Mouse (Mus musculus) midbrain, embryonic 13.5 days (tissue): ENCODE data around the gene Mmp10. TPM values are rescaled to one million over a fixed set of nuclear protein-coding genes. Genes with fewer than 3 reads are reported as not detected.

ENCODE experiments used
- ATAC-seq: fragments of 200-750 bp; cut with Nextera tagmentation; 2 replicates; pipeline ENCODE4 v1.8.0; 2017; ENCODE audit warnings: mild to moderate bottlenecking, moderate TSS enrichment, moderate library complexity
- H3K27ac ChIP-seq: fragments of 300-500 bp; sonication (generic); 2 replicates; pipeline ENCODE4 v1.5.1; 2015; ENCODE audit warnings: inconsistent platforms, mild to moderate bottlenecking, moderate library complexity
- H3K27me3 ChIP-seq: fragments of 300-500 bp; sonication (generic); 2 replicates; pipeline ENCODE4 v1.6.1; 2015; ENCODE audit warnings: mild to moderate bottlenecking, inconsistent platforms
- H3K36me3 ChIP-seq: fragments of 300-500 bp; sonication (generic); 2 replicates; pipeline ENCODE4 v1.6.1; 2015; ENCODE audit warnings: mild to moderate bottlenecking, inconsistent platforms
- H3K4me1 ChIP-seq: fragments of 300-500 bp; sonication (generic); replicated peaks from 2 replicates; pipeline ENCODE4 v1.6.1; 2015; ENCODE audit warnings: inconsistent platforms
- H3K4me2 ChIP-seq: fragments of 300-500 bp; sonication (generic); replicated peaks from 2 replicates; pipeline ENCODE4 v1.6.1; 2015; ENCODE audit warnings: moderate library complexity, mild to moderate bottlenecking, inconsistent platforms
- H3K4me3 ChIP-seq: fragments of 300-500 bp; sonication (generic); replicated peaks from 2 replicates; pipeline ENCODE4 v1.5.1; 2015; ENCODE audit warnings: mild to moderate bottlenecking, inconsistent platforms
- H3K9ac ChIP-seq: fragments of 300-500 bp; sonication (generic); replicated peaks from 2 replicates; pipeline ENCODE4 v1.6.1; 2015; ENCODE audit warnings: mild to moderate bottlenecking, inconsistent platforms
- H3K9me3 ChIP-seq: fragments of 300-500 bp; sonication (generic); 2 replicates; pipeline ENCODE4 v1.6.1; 2016; ENCODE audit warnings: mild to moderate bottlenecking, inconsistent platforms
- WGBS: fragments of 180-500 bp; shearing (Covaris S2); methylation state at CpG from one replicate; pipeline ENCODE4 v1.1.7; 2015; 5-methylcytosine and 5-hydroxymethylcytosine counted together
- polyA plus RNA-seq: library from polyadenylated mRNA; unstranded; fragments of >200 nt; fragmentation: Nextera tagmentation; extraction: Ambion mirVana; gene quantifications from 2 replicates; pipeline ENCODE4 v1.2.1, GENCODE M21; 2015

Mmp10 gene
- polyA plus RNA-seq, result not detected in 2 replicates

- no peaks in the 10 kb centered on the region for H3K9me3 ChIP-seq
- no peaks in the 10 kb centered on the region for H3K36me3 ChIP-seq
- H3K4me2 ChIP-seq, result no peak within 1 kb of the TSS
- no peak for ATAC-seq
- H3K27ac ChIP-seq, result no peak within 1 kb of the TSS
- no peaks in the 10 kb centered on the region for H3K4me1 ChIP-seq
- no peaks in the 10 kb centered on the region for H3K27me3 ChIP-seq
- 96% methylated on average over 3 of the region's 3 CpGs for WGBS
- no peak within 1 kb of the TSS for H3K9ac ChIP-seq
- no peak within 1 kb of the TSS for H3K4me3 ChIP-seq
Observed at GRCm38 (mm10) chr9:7502051-7502450, at the start of gene Mmp10. Mmp10 (plus strand) TSS chr9:7502352.

- no peaks in the 10 kb centered on the region for H3K36me3 ChIP-seq
- 85% methylated on average over 2 of the region's 2 CpGs for WGBS
- no peaks in the 10 kb centered on the region for H3K9me3 ChIP-seq
- H3K27ac ChIP-seq, result no peak overlapping the region
- H3K4me2 ChIP-seq, result no peak overlapping the region
- no peaks in the 10 kb centered on the region for H3K27me3 ChIP-seq
- H3K9ac ChIP-seq, result no peak overlapping the region
- ATAC-seq, result no peak
- H3K4me1 ChIP-seq, result no peaks in the 10 kb centered on the region
- H3K4me3 ChIP-seq, result no peak overlapping the region
Observed at GRCm38 (mm10) chr9:7453302-7453701, 48.9 kb upstream of the Mmp10 start.

GRCm38 (mm10) chr9:7470262-7470661 lies 31.9 kb upstream of the Mmp10 start:
- no peak for ATAC-seq
- Histone ChIP-seq H3K4me1 (no peaks in the 10 kb centered on the region), H3K36me3 (no peaks in the 10 kb centered on the region), H3K4me2 (no peak overlapping the region), H3K27me3 (no peaks in the 10 kb centered on the region), H3K4me3 (no peak overlapping the region), H3K9ac (no peak overlapping the region), H3K27ac (no peak overlapping the region), H3K9me3 (no peaks in the 10 kb centered on the region)
- 86% methylated on average over 1 of the region's 1 CpGs for WGBS

- H3K4me3 ChIP-seq, result no peak overlapping the region
- WGBS, result 72% methylated on average over 5 of the region's 5 CpGs
- no peaks in the 10 kb centered on the region for H3K9me3 ChIP-seq
- H3K27ac ChIP-seq, result no peak overlapping the region
- no peaks in the 10 kb centered on the region for H3K36me3 ChIP-seq
- H3K27me3 ChIP-seq, result no peaks in the 10 kb centered on the region
- H3K9ac ChIP-seq, result no peak overlapping the region
- ATAC-seq, result no peak
- no peak overlapping the region for H3K4me2 ChIP-seq
- H3K4me1 ChIP-seq, result no peaks in the 10 kb centered on the region
Observed at GRCm38 (mm10) chr9:7483684-7484394, 18.3 kb upstream of the Mmp10 start.

GRCm38 (mm10) chr9:7501138-7501537 lies 1.0 kb upstream of the Mmp10 start:
- H3K9me3 ChIP-seq, result no peaks in the 10 kb centered on the region
- no peak for ATAC-seq
- WGBS, result 89% methylated on average over 3 of the region's 3 CpGs
- no peaks in the 10 kb centered on the region for H3K4me1 ChIP-seq
- no peaks in the 10 kb centered on the region for H3K27me3 ChIP-seq
- H3K27ac ChIP-seq, result no peak overlapping the region
- H3K4me3 ChIP-seq, result no peak overlapping the region
- H3K4me2 ChIP-seq, result no peak overlapping the region
- no peaks in the 10 kb centered on the region for H3K36me3 ChIP-seq
- no peak overlapping the region for H3K9ac ChIP-seq

GRCm38 (mm10) chr9:7507321-7507876 lies 5.2 kb downstream of the Mmp10 start:
- Histone ChIP-seq H3K27me3 (no peaks in the 10 kb centered on the region), H3K4me1 (no peaks in the 10 kb centered on the region), H3K9me3 (no peaks in the 10 kb centered on the region), H3K4me3 (no peak overlapping the region), H3K27ac (no peak overlapping the region), H3K9ac (no peak overlapping the region), H3K4me2 (no peak overlapping the region), H3K36me3 (no peaks in the 10 kb centered on the region)
- ATAC-seq, result no peak
- WGBS, result 85% methylated on average over 7 of the region's 7 CpGs

DNA sequence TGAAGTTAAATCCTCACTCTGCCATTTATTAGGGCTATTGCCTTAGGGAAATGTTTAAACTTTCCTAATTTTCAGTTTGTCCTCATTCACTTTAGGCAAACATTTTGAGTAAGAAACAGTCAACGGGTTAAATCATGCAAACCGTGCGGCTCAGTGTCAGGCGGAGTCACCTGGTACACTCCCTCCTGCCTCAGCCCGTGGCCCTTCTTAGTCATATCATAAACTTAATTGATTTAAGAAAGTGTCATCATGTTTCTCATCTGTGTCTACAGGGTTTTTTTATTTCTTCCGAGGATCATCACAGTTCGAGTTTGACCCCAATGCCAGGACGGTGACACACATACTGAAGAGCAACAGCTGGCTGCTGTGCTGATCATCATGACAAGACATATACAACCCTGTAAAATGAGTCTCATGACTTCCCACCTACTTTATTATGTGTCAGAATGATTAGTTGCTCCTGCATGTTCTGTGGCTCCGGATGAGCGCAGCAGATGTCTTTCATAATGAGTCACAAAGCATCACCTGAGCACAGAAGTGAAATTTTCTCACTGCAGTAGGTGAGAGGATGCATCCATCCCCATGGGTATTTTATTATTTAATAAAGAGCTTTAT lies 7.6 kb downstream of the Mmp10 start:
- no peak overlapping the region for H3K9ac ChIP-seq
- ATAC-seq, result no peak
- no peak overlapping the region for H3K4me3 ChIP-seq
- no peaks in the 10 kb centered on the region for H3K9me3 ChIP-seq
- no peaks in the 10 kb centered on the region for H3K27me3 ChIP-seq
- 93% methylated on average over 10 of the region's 10 CpGs for WGBS
- no peaks in the 10 kb centered on the region for H3K4me1 ChIP-seq
- no peak overlapping the region for H3K4me2 ChIP-seq
- H3K27ac ChIP-seq, result no peak overlapping the region
- no peaks in the 10 kb centered on the region for H3K36me3 ChIP-seq

DNA sequence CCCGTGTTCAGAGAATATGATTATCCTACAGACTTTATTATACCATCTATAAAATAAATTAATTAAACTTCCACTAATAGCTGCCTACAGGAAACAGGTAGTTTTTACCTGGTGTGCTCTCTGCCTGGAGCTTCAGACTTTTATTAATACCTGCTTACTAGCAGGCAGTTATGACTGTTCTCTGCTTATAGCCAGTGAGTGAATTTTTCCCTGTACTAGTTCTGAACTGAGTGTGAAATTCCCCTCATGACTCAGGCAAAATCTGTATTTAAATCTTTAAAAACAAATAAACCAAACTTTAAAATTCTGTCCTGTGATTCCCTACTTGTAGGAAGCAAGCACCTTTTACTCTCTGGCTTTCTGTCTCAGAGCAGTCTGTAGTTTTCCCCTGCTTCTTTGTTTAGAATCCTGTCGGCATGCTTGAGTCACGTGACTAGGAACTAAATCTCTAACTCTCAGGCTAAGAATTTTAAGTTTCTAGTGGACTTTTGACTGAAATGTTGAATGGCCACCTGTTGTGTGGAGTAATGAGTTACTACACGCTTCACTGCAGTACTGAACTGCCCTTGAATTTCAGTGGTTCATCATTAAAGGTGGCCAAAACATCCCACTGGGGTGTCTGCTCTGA lies 15.9 kb downstream of the Mmp10 start:
- WGBS, result 54% methylated on average over 4 of the region's 4 CpGs
- Histone ChIP-seq H3K9me3 (no peaks in the 10 kb centered on the region), H3K9ac (no peak overlapping the region), H3K4me3 (no peak overlapping the region), H3K27me3 (no peaks in the 10 kb centered on the region), H3K4me1 (no peaks in the 10 kb centered on the region), H3K4me2 (no peak overlapping the region), H3K36me3 (no peaks in the 10 kb centered on the region), H3K27ac (no peak overlapping the region)
- no peak for ATAC-seq

GRCm38 (mm10) chr9:7526255-7526940 lies 24.2 kb downstream of the Mmp10 start:
- ATAC-seq, result no peak
- Histone ChIP-seq H3K27ac (no peak overlapping the region), H3K4me3 (no peak overlapping the region), H3K36me3 (no peaks in the 10 kb centered on the region), H3K9me3 (no peaks in the 10 kb centered on the region), H3K9ac (no peak overlapping the region), H3K4me1 (no peaks in the 10 kb centered on the region), H3K4me2 (no peak overlapping the region), H3K27me3 (no peaks in the 10 kb centered on the region)
- 72% methylated on average over 4 of the region's 4 CpGs for WGBS

- no peak overlapping the region for H3K27ac ChIP-seq
- H3K4me2 ChIP-seq, result no peak overlapping the region
- H3K4me3 ChIP-seq, result no peak overlapping the region
- no peaks in the 10 kb centered on the region for H3K36me3 ChIP-seq
- no peak for ATAC-seq
- no peaks in the 10 kb centered on the region for H3K9me3 ChIP-seq
- no peaks in the 10 kb centered on the region for H3K4me1 ChIP-seq
- no peak overlapping the region for H3K9ac ChIP-seq
- no peaks in the 10 kb centered on the region for H3K27me3 ChIP-seq
Observed at GRCm38 (mm10) chr9:7542763-7543162, 40.6 kb downstream of the Mmp10 start.

- no peaks in the 10 kb centered on the region for H3K36me3 ChIP-seq
- H3K4me3 ChIP-seq, result no peak overlapping the region
- H3K9ac ChIP-seq, result no peak overlapping the region
- H3K9me3 ChIP-seq, result no peaks in the 10 kb centered on the region
- no peak overlapping the region for H3K4me2 ChIP-seq
- H3K27ac ChIP-seq, result no peak overlapping the region
- no peak for ATAC-seq
- no peaks in the 10 kb centered on the region for H3K27me3 ChIP-seq
- no peaks in the 10 kb centered on the region for H3K4me1 ChIP-seq
- WGBS, result 83% methylated on average over 1 of the region's 1 CpGs
Observed at GRCm38 (mm10) chr9:7544923-7545457, 42.8 kb downstream of the Mmp10 start.

- 63% methylated on average over 1 of the region's 1 CpGs for WGBS
- Histone ChIP-seq H3K9me3 (no peaks in the 10 kb centered on the region), H3K27me3 (no peaks in the 10 kb centered on the region), H3K9ac (no peak overlapping the region), H3K4me2 (no peak overlapping the region), H3K4me3 (no peak overlapping the region), H3K4me1 (no peaks in the 10 kb centered on the region), H3K27ac (no peak overlapping the region), H3K36me3 (no peaks in the 10 kb centered on the region)
- no peak for ATAC-seq
Observed at GRCm38 (mm10) chr9:7545471-7545870, 43.3 kb downstream of the Mmp10 start.
